Mouse (Mus musculus) fat pad, adult 2 months (tissue): Measurements from ENCODE around the gene Gm1043.

Source experiments
- DNase-seq: peaks from one replicate; pipeline ENCODE4 v3.0.0-alpha.2; 2011; ENCODE audit warnings: low read depth, low spot score; ENCODE audit errors: extremely low read depth

The Gm1043 gene

DNA sequence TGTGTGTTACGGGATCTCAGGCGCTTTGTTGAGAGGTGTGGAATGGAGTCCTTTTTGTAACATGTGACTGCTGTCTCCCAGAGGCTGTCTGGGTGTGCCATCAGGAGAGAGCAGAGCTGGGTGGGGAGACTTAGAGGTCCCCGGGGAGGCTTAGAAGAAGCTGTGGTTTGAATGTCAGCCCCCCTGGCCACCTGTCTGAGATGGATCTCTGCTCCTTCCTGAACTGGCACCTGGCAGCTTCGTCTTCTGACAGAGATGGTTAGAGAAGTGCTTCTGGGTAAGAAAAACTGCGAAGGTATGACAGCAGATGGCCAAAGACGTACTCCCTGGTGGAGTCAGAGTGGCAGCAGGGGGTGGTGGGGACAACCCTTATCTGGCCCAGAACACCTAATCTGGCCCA, 22.4 kb downstream of the Gm1043 start:
- no peak for DNase-seq

GRCm38 (mm10) chr5:37109280-37109849, 24.2 kb downstream of the Gm1043 start:
- DNase-seq: no peak

- no peak for DNase-seq
Observed at GRCm38 (mm10) chr5:37112389-37112788, 27.2 kb downstream of the Gm1043 start.

DNA sequence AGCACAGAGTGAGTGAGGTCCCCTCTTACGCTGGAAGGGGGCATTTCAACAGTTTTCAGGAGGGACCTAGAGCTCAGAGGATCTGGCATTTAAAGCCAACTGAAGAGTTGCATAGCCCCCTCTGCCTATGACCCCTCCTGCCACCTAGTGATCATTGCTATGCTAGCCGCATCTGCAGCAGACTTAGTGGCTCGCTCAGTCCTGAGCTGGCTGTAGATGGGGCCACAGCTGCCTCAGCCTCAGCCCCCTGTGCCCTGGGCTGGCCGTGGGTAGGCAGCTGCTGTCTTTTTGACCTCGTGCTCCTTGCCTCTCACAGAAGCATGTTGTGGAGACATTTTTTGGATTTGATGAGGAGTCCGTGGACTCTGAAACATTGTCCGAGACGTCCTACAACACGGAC, 32.0 kb downstream of the Gm1043 start:
- DNase-seq: no peak

GRCm38 (mm10) chr5:37118242-37118641, 33.1 kb downstream of the Gm1043 start:
- no peak for DNase-seq

DNA sequence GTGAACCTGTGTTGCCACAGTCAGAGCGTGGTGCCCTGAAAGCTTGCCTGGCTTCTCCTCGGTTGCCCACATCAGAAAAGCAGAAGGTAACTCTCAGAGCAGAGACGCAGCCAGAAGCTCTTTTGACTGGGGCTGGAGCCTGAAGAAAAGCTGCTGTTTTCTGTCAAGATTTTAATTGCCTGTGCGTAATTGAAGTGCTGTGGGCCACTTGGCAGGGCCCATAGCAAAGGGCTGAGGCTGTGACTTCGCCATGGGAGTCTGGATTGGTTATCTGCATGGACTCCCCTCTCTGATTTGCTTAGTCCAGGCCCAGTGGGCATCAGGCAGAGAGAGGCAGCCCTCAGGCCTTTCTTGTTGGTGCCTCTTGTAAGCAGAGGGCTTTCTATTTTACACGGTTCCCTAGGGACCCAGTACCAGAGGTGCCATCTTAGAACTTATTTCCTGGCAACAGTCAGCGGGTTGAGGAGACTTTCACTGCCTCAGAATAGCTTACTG, 36.1 kb downstream of the Gm1043 start:
- no peak for DNase-seq

GRCm38 (mm10) chr5:37131841-37132240, 46.7 kb downstream of the Gm1043 start:
- no peak for DNase-seq

GRCm38 (mm10) chr5:37141745-37142144, 56.6 kb downstream of the Gm1043 start:
- DNase-seq: no peak

- no peak for DNase-seq
Observed at GRCm38 (mm10) chr5:37147536-37147935, 62.4 kb downstream of the Gm1043 start.

GRCm38 (mm10) chr5:37150650-37151049, 65.5 kb downstream of the Gm1043 start:
- no peak for DNase-seq

- no peak for DNase-seq
Observed at GRCm38 (mm10) chr5:37154472-37154871, 69.3 kb downstream of the Gm1043 start.

GRCm38 (mm10) chr5:37158408-37158807, 73.2 kb downstream of the Gm1043 start:
- no peak for DNase-seq

DNA sequence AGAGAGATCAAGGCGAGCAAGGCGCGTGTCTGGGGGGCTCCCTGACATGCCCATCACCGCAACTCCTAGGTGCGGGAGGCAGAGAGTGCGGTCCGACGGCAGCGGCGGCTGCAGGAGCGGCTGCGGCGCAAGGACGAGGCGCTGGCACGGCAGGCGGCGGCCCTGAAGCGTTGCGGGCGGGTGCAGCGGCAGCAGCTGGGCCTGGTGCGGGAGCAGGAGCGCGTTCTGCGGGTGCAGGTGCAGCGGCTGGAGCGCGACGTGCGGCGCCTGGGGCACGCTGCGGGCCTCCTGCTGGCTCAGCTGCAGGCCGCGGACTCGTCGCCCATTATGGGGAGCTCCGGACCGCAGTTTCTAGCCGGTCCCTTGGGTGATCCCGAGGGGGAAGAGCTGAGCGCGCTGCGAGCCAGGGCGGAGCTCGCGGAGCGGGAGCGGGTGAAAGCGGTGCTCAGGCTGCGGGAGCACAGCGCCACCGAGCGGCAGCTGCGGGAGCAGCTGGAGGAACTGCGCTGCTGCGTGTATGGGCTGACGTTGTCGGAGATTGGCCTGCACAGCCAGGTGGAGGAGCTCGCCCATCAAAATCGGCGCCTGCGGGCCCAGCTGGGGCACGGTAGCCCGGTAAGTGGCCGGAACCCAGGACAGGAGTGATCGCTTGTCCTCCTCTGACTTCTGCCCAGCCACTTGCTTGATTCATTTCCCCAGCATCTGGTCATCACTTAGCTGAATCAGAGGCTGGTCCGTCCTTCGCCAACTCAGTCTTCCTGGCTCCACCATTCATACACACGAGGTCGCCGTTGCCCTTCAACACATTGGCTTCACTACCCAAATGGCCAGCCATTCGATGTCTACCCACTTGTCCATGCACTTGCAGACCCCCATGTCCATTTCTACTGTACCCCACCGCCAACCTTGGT, 78.0 kb downstream of the Gm1043 start:
- DNase-seq: no peak

DNA sequence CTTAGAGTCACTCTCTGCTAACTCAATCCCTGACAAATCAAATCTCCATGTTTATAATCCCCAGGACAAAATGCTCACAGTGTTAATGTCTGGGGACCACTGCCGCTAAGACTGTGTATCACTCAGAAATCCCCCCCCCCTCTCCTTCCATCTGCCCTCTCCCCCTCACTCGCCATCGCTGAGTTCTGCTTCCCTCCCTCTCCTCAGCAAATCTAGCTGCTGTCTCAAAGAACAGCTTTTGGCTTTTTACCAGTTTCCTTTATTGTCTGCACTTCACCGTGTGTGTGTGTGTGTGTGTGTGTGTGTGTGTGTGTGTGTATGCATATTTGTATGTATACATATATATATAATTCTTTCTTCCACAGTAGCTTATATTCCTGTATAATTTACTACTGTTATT, 91.3 kb downstream of the Gm1043 start:
- no peak for DNase-seq

- DNase-seq: no peak
Observed at GRCm38 (mm10) chr5:37177061-37177460, 91.9 kb downstream of the Gm1043 start.

DNA sequence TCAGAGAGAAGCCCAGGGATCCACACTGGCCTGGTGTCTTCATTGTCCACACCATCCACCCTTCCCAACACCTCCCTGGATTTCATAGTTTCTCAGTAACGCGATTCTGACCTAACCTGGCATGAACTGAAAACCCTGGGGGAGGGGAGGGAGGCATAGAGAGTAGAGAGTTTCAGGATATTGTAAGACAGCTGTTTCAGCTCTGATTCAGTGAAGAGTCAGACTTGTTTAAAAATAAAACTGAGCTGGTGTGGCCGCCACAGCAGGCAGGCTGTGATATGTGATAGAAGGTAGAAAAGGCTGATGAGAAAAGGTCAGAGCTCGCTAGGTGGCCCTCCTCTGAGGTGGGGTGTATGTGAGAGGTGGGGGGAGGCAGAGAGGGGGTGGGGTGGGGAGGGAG, 93.6 kb downstream of the Gm1043 start:
- no peak for DNase-seq

GRCm38 (mm10) chr5:37179872-37180271, 94.7 kb downstream of the Gm1043 start:
- no peak for DNase-seq

DNA sequence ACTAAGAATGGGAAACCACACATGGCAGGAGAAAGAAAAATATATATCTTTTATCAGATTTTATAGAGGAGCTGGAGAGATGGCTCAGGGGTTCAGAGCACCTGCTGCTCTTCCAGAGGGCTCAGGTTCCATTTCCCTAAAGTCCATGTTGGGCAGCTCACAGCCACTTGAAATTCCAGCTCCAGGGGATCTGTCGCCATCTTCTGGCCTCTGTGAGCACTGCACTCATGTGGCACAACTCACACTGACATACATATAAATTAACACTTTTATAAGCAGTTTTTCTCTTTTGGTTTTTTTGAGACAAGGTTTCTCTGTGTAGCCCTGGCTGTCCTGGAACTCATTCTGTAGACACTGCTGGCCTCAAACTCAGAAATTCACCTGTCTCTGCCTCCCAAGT, 95.5 kb downstream of the Gm1043 start:
- DNase-seq: no peak

DNA sequence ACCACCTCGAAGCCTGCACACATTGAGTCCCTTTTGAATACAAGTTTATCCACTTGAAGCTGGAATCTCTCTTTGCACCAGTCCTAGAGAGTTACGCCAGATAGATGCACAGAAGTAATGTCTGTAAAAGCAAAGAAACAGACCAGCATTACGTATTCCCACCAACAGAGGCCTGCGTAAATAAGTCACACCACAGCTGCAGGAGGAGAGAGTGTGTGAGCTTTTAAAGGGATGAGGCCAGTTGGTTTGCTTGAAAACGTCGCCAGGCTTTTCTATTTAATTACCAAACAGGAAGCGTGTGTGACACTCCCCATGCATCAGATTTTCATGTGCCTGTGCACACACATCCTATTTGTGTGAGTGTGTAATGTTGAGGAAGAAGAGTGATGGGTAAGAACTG, 99.4 kb downstream of the Gm1043 start:
- DNase-seq: no peak

DNA sequence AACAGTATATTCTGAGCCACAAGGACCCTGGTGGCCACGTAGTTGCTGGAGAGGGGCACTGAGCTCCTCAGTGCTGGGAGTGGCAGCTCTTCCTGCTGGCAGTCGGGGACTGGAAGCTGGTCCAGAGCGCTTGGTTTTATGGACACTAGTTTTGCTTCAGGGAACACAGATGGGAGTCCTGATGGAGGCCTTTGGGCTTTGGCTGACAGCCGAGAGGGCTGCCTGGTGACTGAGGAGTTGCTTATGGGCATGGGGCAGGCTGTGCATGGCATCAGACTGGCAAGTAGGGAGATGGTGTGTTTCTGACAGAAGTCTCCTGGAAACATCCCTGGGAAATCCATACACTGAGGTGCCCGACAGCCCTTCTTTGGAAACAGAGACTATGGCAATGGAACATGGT, 105.2 kb downstream of the Gm1043 start:
- DNase-seq: no peak

DNA sequence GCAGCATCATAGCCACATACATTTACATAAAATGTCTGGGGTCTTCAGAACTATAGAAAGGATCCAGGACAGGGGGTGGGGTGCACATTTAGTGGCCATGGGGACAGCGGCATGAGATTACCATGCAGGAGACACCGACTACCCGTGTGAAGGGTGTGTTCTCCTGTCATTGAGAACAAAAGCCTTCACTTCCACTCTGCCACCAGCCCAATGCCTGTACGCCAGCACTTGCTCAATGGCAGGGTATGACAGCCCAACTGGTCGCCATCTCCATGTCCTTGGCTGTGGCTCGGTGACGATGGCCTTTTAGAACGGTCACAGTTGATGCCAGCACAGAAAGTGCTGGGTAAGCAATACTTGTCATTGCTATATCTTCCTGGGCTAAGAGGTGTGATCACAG, 111.0 kb downstream of the Gm1043 start:
- DNase-seq: no peak

GRCm38 (mm10) chr5:37196666-37197250, 111.6 kb downstream of the Gm1043 start:
- DNase-seq: no peak
